Mouse (Mus musculus) kidney, adult 2 months (tissue): ENCODE measurements around the gene Scd2. TPM values are rescaled to one million over a fixed set of nuclear protein-coding genes. Genes with fewer than 3 reads are reported as not detected.
A peak's percentile ranks its signal among the peaks of the same experiment; 100 is the strongest.

Source experiments
- DNase-seq: peaks from one replicate; pipeline ENCODE4 v3.0.0; 2021
- H3K27ac ChIP-seq: fragments of 200-500 bp; 2 replicates; pipeline ENCODE4 v1.5.1; 2012; ENCODE audit warnings: low read depth, low read length, control low read depth, inconsistent platforms; ENCODE audit not compliant: insufficient read depth
- H3K27me3 ChIP-seq: fragments of 200-500 bp; replicated peaks from 2 replicates; pipeline ENCODE4 v1.6.1; 2012; ENCODE audit warnings: mild to moderate bottlenecking, moderate library complexity, low read length, inconsistent platforms; ENCODE audit not compliant: control insufficient read depth, insufficient read depth
- H3K36me3 ChIP-seq: fragments of 200-500 bp; 2 replicates; pipeline ENCODE4 v1.6.1; 2012; ENCODE audit warnings: mild to moderate bottlenecking, moderate library complexity, low read length, inconsistent platforms; ENCODE audit not compliant: control insufficient read depth, insufficient read depth
- H3K4me1 ChIP-seq: fragments of 200-500 bp; 2 replicates; pipeline ENCODE4 v1.6.1; 2011; ENCODE audit warnings: low read length; ENCODE audit not compliant: control insufficient read depth, insufficient read depth
- H3K4me3 ChIP-seq: fragments of 200-500 bp; 2 replicates; pipeline ENCODE4 v1.5.1; 2011; ENCODE audit warnings: mild to moderate bottlenecking, low read depth, low read length, control low read depth; ENCODE audit not compliant: insufficient read depth
- CTCF ChIP-seq: fragments of 200-500 bp; conservative IDR thresholded peaks from 2 replicates; pipeline ENCODE4 v1.5.1; 2011; ENCODE audit warnings: low read depth, mild to moderate bottlenecking, control low read depth, low read length, moderate library complexity, mixed read lengths; ENCODE audit not compliant: insufficient read depth, insufficient read length
- POLR2A ChIP-seq: fragments of 200-500 bp; IDR thresholded peaks from one replicate; pipeline ENCODE4 v1.6.1; 2011; ENCODE audit warnings: low read depth, low read length, control low read depth
- WGBS: fragments of 180-500 bp; shearing (Covaris S2); methylation state at CpG from one replicate; pipeline ENCODE4 v1.1.7; 2018; 5-methylcytosine and 5-hydroxymethylcytosine counted together
- polyA plus RNA-seq: library from polyadenylated mRNA; depleted of rRNA; stranded (reverse); fragments of >200 nt; gene quantifications from 2 replicates; pipeline ENCODE4 v1.2.3, GENCODE M21; 2012; rRNA removed

Scd2 gene
- polyA plus RNA-seq, 1 experiment: 61.3 TPM

GRCm38 (mm10) chr19:44332833-44333623 lies 39.6 kb downstream of the Scd2 start, which contains the start of gene Scd4:
Gene Scd4, plus strand, starts transcription at chr19:44333092.
- Histone ChIP-seq H3K4me3 (no peak within 1 kb of the TSS), H3K4me1 (peaks cover 7% of the 10 kb centered on the region), H3K36me3 (no peaks in the 10 kb centered on the region), H3K27ac (no peak within 1 kb of the TSS), H3K27me3 (no peaks in the 10 kb centered on the region)
- WGBS: 55% methylated on average over 10 of the region's 10 CpGs
- TF ChIP-seq CTCF (no peak), POLR2A (no peak)
- DNase-seq: peak; percentile 85

DNA sequence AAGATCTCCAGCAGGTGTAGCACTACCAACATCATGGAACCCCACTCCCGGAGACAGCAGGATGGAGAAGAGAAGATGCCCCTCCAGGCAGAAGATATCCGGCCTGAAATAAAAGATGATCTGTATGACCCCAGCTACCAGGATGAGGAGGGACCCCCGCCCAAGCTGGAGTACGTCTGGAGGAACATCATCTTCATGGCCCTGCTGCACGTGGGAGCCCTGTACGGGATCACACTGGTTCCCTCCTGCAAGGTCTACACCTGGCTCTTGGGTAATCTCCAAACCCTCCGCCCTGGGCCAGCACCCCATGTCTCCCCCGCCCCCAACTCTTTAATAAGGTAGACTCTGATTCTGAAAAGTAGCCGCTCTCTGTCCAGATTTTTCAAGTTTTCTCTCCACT lies 40.5 kb downstream of the Scd2 start:
- no peaks in the 10 kb centered on the region for H3K27me3 ChIP-seq
- H3K4me1 ChIP-seq: peaks cover 7% of the 10 kb centered on the region
- no peaks in the 10 kb centered on the region for H3K36me3 ChIP-seq
- no peak for DNase-seq
- TF ChIP-seq CTCF (no peak), POLR2A (no peak)
- no peak overlapping the region for H3K4me3 ChIP-seq
- H3K27ac ChIP-seq: no peak overlapping the region
- 93% methylated on average over 9 of the region's 9 CpGs for WGBS

- WGBS: 77% methylated on average over 6 of the region's 6 CpGs
- no peak for DNase-seq
- TF ChIP-seq CTCF: no peak
- TF ChIP-seq POLR2A: no peak
Observed at GRCm38 (mm10) chr19:44335876-44336662, 42.6 kb downstream of the Scd2 start.

DNA sequence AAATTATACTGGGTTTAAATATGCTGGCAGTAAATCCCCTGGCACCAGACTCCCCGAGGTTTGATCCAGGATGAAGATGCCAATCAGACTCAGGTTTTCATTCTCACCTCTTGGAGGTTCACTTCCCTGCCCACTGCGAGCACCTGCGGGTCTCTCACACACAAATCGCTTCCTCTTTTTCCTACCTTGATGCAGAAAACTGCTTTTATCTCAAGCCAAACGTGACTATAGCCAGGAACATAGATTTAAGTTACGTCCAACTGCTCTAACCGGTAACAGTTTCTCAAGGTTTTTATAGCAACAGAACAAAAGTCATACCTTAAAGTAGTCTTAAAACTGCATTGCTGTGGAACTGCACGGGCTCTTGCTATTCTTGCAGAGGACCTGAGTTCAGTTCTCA lies 56.2 kb downstream of the Scd2 start:
- no peak overlapping the region for H3K27ac ChIP-seq
- H3K4me1 ChIP-seq: no peaks in the 10 kb centered on the region
- no peak for DNase-seq
- no peaks in the 10 kb centered on the region for H3K27me3 ChIP-seq
- H3K36me3 ChIP-seq: no peaks in the 10 kb centered on the region
- 86% methylated on average over 8 of the region's 8 CpGs for WGBS
- no peak overlapping the region for H3K4me3 ChIP-seq
- TF ChIP-seq POLR2A (no peak), CTCF (no peak)

More at GRCm38 (mm10) chr19:44335876-44336662, 42.6 kb downstream of the Scd2 start:
- peaks cover 7% of the 10 kb centered on the region; the same call in 1 of the 2 replicates for H3K4me1 ChIP-seq
- H3K27me3 ChIP-seq: no peaks in the 10 kb centered on the region
- H3K27ac ChIP-seq: no peak overlapping the region
- H3K4me3 ChIP-seq: no peak overlapping the region
- H3K36me3 ChIP-seq: no peaks in the 10 kb centered on the region

- no peak overlapping the region for H3K27ac ChIP-seq
- no peaks in the 10 kb centered on the region for H3K27me3 ChIP-seq
- DNase-seq: no peak
- TF ChIP-seq POLR2A: no peak
- WGBS: 87% methylated on average over 7 of the region's 7 CpGs
- H3K4me1 ChIP-seq: no peaks in the 10 kb centered on the region
- H3K36me3 ChIP-seq: no peaks in the 10 kb centered on the region
- no peak overlapping the region for H3K4me3 ChIP-seq
Observed at GRCm38 (mm10) chr19:44351756-44352155, 58.3 kb downstream of the Scd2 start.

Other genes with a start within 250 kb of the Scd2 start
- 23.4 and 28.3 TPM in 2 replicates for gene Erlin1, start 223.9 kb upstream of the Scd2 start, polyA plus RNA-seq
- gene Chuk, start 186.2 kb upstream of the Scd2 start, polyA plus RNA-seq: 28.9 and 34.4 TPM in 2 replicates
- gene Cwf19l1, start 157.8 kb upstream of the Scd2 start, polyA plus RNA-seq: 7.9 and 9.9 TPM in 2 replicates
- gene Bloc1s2, start 147.2 kb upstream of the Scd2 start, polyA plus RNA-seq: 19.7 and 28.1 TPM in 2 replicates
- 0.02 TPM in 1 of 2 replicates, not detected in the other for gene Pkd2l1, start 101.2 kb upstream of the Scd2 start, polyA plus RNA-seq
- 0.13 and 0.20 TPM in 2 replicates for gene Scd3, start 90.4 kb upstream of the Scd2 start, polyA plus RNA-seq
- gene Scd4, start 39.4 kb downstream of the Scd2 start, polyA plus RNA-seq: 0.23 and 0.26 TPM in 2 replicates
- gene Scd1, start 114.2 kb downstream of the Scd2 start, polyA plus RNA-seq: 3,910 and 4,173 TPM in 2 replicates
- 0.11 and 0.14 TPM in 2 replicates for gene Wnt8b, start 199.8 kb downstream of the Scd2 start, polyA plus RNA-seq